Mouse (Mus musculus) hindbrain, postnatal 0 days (tissue): ENCODE measurements at regions not wholly inside any gene's neighbourhood (a gene's known extent, or its start where the extent isn't known, plus 50 kb on each side); places are given as distances from the start of the nearest gene placed in this dataset.

ENCODE experiments used
- ATAC-seq: fragments of 200-750 bp; cut with Nextera tagmentation; 2 replicates; pipeline ENCODE4 v1.8.0; 2017; ENCODE audit warnings: mild to moderate bottlenecking, moderate TSS enrichment, moderate library complexity
- DNase-seq: peaks from one replicate; pipeline ENCODE4 v3.0.0-alpha.2; 2015; ENCODE audit warnings: low spot score
- H3K27ac ChIP-seq: fragments of 300-500 bp; sonication (generic); 2 replicates; pipeline ENCODE4 v1.5.1; 2014; ENCODE audit warnings: mild to moderate bottlenecking
- H3K27me3 ChIP-seq: fragments of 300-500 bp; sonication (generic); 2 replicates; pipeline ENCODE4 v1.6.1; 2014; ENCODE audit warnings: low read length, mixed read lengths; ENCODE audit not compliant: insufficient read depth
- H3K36me3 ChIP-seq: fragments of 300-500 bp; sonication (generic); 2 replicates; pipeline ENCODE4 v1.6.1; 2014; ENCODE audit warnings: low read length, mixed read lengths; ENCODE audit not compliant: insufficient read depth
- H3K4me1 ChIP-seq: fragments of 300-500 bp; sonication (generic); 2 replicates; pipeline ENCODE4 v1.6.1; 2014; ENCODE audit warnings: antibody characterized with exemption, low read length, mixed read lengths; ENCODE audit not compliant: insufficient read depth
- H3K4me2 ChIP-seq: fragments of 300-500 bp; sonication (generic); 2 replicates; pipeline ENCODE4 v1.6.1; 2014; ENCODE audit warnings: low read depth, mild to moderate bottlenecking, low read length, moderate library complexity, mixed read lengths
- H3K4me3 ChIP-seq: fragments of 300-500 bp; sonication (generic); 2 replicates; pipeline ENCODE4 v1.5.1; 2014; ENCODE audit warnings: low read length
- H3K9ac ChIP-seq: fragments of 300-500 bp; sonication (generic); replicated peaks from 2 replicates; pipeline ENCODE4 v1.6.1; 2014; ENCODE audit warnings: mild to moderate bottlenecking, low read length, moderate library complexity, mixed read lengths
- H3K9me3 ChIP-seq: fragments of 300-500 bp; sonication (generic); 2 replicates; pipeline ENCODE4 v1.6.1; 2016; ENCODE audit warnings: low read length, mixed read lengths
- CTCF ChIP-seq: IDR thresholded peaks from 2 replicates; pipeline ENCODE4 v1.5.1; 2016; ENCODE audit warnings: antibody characterized with exemption, control low read depth, low read depth
- WGBS: fragments of 180-500 bp; shearing (Covaris S2); extraction: QIAGEN DNeasy Blood & Tissue Kit; methylation state at CpG from one replicate; pipeline ENCODE4 v1.1.7; 2014; 5-methylcytosine and 5-hydroxymethylcytosine counted together

GRCm38 (mm10) chr1:73233636-73234035 lies 217.9 kb upstream of the Tnp1 start:
- Histone ChIP-seq H3K36me3 (no peaks in the 10 kb centered on the region), H3K27me3 (no peaks in the 10 kb centered on the region), H3K4me2 (no peak overlapping the region), H3K9ac (no peak overlapping the region), H3K9me3 (no peaks in the 10 kb centered on the region; the same call in 1 of the 2 replicates), H3K4me3 (no peak overlapping the region), H3K27ac (no peak overlapping the region), H3K4me1 (no peaks in the 10 kb centered on the region)
- DNase-seq = no peak
- no peak for TF ChIP-seq CTCF
- no peak for ATAC-seq

DNA sequence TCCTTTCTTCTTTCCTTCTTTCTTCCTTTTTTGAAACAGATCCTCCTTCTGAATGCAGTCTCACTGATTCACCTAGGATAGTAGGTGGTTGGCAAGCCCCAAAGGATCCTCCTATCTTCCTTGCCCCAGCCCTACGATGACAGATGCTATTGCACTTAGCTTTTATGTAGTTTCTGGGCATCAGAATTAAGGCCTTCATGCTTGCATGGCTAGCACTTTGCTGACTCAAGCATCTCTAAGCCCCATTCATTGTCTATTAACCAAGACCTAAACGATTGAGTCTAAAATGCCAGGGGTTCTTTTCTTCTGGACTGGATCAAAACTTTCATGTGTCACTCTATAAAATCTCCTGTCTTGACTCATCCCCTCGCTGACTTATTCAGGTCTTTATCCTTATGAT lies 217.3 kb upstream of the Tnp1 start:
- Histone ChIP-seq H3K4me3 (no peak overlapping the region), H3K27me3 (no peaks in the 10 kb centered on the region), H3K9ac (no peak overlapping the region), H3K4me1 (no peaks in the 10 kb centered on the region), H3K4me2 (no peak overlapping the region), H3K27ac (no peak overlapping the region), H3K36me3 (no peaks in the 10 kb centered on the region), H3K9me3 (no peaks in the 10 kb centered on the region; the same call in 1 of the 2 replicates)
- no peak for TF ChIP-seq CTCF
- DNase-seq (no peak), ATAC-seq (no peak)
- WGBS = 82% methylated on average over 3 of the region's 3 CpGs

DNA sequence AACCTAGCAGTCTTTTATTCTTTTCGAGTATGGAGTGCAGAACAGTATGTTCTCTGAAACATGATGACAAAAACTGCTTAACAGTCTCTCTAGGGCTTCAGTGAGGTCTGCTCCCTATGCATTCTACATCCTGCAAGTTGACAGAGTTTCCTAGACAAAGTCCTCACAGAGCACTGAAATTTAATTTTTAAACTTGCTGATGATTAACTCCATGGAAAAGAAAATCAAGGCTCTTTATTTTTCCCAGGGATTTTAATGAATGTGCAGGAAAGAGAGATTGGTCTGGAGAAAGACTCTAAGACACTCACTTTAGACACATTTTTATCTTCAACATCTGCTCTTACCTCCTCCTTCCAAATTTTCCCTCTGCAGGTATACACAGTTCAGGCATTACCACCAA lies 214.9 kb upstream of the Tnp1 start:
- no peaks in the 10 kb centered on the region for H3K4me1 ChIP-seq
- no peaks in the 10 kb centered on the region for H3K36me3 ChIP-seq
- H3K9me3 ChIP-seq = no peaks in the 10 kb centered on the region; the same call in 1 of the 2 replicates
- no peaks in the 10 kb centered on the region for H3K27me3 ChIP-seq
- no peak for ATAC-seq
- TF ChIP-seq CTCF = no peak
- no peak for DNase-seq
- no peak overlapping the region for H3K9ac ChIP-seq
- no peak overlapping the region for H3K27ac ChIP-seq
- no peak overlapping the region for H3K4me2 ChIP-seq
- no peak overlapping the region for H3K4me3 ChIP-seq
- WGBS = 72% methylated on average over 1 of the region's 1 CpGs

DNA sequence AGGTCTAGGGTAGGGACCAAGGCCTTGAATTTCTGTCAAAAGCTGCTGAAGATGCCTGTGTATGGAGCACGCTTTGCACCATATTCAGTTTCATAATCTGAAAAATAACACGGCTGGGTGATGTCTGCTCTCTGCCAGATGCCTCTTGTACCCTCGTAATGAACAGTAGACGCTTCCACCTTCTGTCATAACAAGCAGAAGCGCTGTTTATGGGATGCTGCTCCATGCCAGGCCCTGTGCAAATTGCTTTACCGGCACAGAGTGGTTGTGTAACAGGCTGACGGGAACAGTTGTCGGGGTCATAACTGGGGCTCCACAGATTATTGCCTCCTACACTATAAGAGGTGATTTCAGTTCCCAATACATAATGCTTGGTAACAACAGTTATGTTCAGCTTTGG lies 211.5 kb upstream of the Tnp1 start:
- Histone ChIP-seq H3K36me3 (no peaks in the 10 kb centered on the region), H3K9ac (no peak overlapping the region), H3K4me2 (no peak overlapping the region), H3K4me3 (no peak overlapping the region), H3K27me3 (no peaks in the 10 kb centered on the region), H3K4me1 (no peaks in the 10 kb centered on the region), H3K27ac (no peak overlapping the region), H3K9me3 (no peaks in the 10 kb centered on the region; the same call in 1 of the 2 replicates)
- DNase-seq (no peak), ATAC-seq (no peak)
- no peak for TF ChIP-seq CTCF
- WGBS = 89% methylated on average over 8 of the region's 8 CpGs

DNA sequence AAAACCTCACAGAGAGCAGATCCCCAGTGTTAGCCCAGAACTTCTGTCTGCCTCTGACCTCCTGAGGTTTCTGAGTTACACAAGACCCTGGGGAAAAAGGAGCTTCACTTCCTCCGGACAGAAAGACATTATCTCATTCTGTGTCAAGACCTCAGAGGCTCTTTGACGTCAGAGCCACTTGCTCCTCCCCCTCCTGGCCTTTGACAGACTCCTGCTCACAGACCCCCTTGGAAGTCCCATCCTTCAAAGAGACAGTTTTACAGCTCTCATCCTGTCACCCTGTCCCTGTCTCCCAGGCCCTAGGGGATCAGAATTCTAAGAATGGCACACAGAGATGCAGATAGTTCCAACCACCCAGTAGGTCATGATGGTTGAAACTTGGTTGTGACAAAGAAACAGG lies 206.2 kb upstream of the Tnp1 start:
- ATAC-seq = no peak
- no peak for DNase-seq
- H3K4me3 ChIP-seq = no peak overlapping the region
- WGBS = 22% methylated on average over 2 of the region's 2 CpGs
- H3K4me1 ChIP-seq = no peaks in the 10 kb centered on the region
- H3K9ac ChIP-seq = no peak overlapping the region
- no peaks in the 10 kb centered on the region for H3K9me3 ChIP-seq
- no peaks in the 10 kb centered on the region for H3K36me3 ChIP-seq
- no peak overlapping the region for H3K4me2 ChIP-seq
- no peak overlapping the region for H3K27ac ChIP-seq
- H3K27me3 ChIP-seq = no peaks in the 10 kb centered on the region
- TF ChIP-seq CTCF = no peak

GRCm38 (mm10) chr1:73214305-73214946 lies 198.7 kb upstream of the Tnp1 start:
- 81% methylated on average over 5 of the region's 5 CpGs for WGBS
- H3K4me1 ChIP-seq = no peaks in the 10 kb centered on the region
- H3K4me2 ChIP-seq = no peak overlapping the region
- H3K9me3 ChIP-seq = no peaks in the 10 kb centered on the region
- DNase-seq (no peak), ATAC-seq (no peak)
- TF ChIP-seq CTCF = peak; percentile 18; the same call in 1 of the 2 replicates
- H3K27me3 ChIP-seq = no peaks in the 10 kb centered on the region
- no peak overlapping the region for H3K9ac ChIP-seq
- no peak overlapping the region for H3K4me3 ChIP-seq
- H3K27ac ChIP-seq = no peak overlapping the region
- no peaks in the 10 kb centered on the region for H3K36me3 ChIP-seq

- no peak for ATAC-seq
- H3K4me3 ChIP-seq = no peak overlapping the region
- no peaks in the 10 kb centered on the region for H3K9me3 ChIP-seq
- no peaks in the 10 kb centered on the region for H3K4me1 ChIP-seq
- H3K27me3 ChIP-seq = no peaks in the 10 kb centered on the region
- TF ChIP-seq CTCF = no peak
- H3K36me3 ChIP-seq = no peaks in the 10 kb centered on the region
- 83% methylated on average over 8 of the region's 8 CpGs for WGBS
- no peak overlapping the region for H3K27ac ChIP-seq
- no peak overlapping the region for H3K9ac ChIP-seq
- H3K4me2 ChIP-seq = no peak overlapping the region
- DNase-seq = no peak
Observed at GRCm38 (mm10) chr1:73207421-73207820, 191.7 kb upstream of the Tnp1 start.
